Mouse (Mus musculus): ENCODE measurements around the gene Incenp.

DNA sequence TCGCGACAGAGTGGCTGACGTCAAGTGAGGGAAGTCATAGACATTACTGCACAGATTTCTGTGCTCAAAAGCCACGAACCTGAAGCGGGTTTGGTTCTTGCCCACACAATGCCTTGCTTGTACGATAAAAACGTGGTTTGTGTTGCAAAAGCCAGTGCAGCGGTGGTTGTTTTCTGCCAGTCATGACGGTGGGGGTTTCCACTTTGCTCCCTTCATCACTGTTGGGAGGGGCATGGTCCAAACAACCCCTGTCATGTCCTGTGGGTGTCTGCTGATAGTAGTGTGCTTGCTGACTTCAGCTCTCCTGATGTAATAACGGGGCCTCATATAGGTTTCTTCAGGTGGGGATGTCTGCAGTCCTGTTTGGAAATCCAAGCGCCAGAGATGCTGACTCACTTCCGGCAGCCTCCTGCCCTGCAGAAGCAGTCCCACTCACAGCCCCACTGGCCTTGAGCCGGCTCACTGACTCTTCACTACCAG, 39.5 kb upstream of the Incenp start:
- TF ChIP-seq CTCF (IDR thresholded peaks at IDR 0.05; ENCODE audit: extremely low read depth, insufficient read depth, insufficient read length, insufficient replicate concordance) (no peak), POLR2A (IDR thresholded peaks at IDR 0.05; ENCODE audit: low read depth, low read length) (no peak)

Measured in spleen, adult 2 months (tissue).